18 mouse cellular contexts compared by ENCODE assay signal in genomic region chr1:162121441-162122200, GRCm38 (mm10).
DNase-seq lines count a peak whose midpoint lies in the region; ATAC-seq and TF ChIP-seq lines count a peak whose summit lies in the region.
"Had no signal": no experiment of that assay in that cellular context is flagged by ENCODE, and none has a peak within 500 bp of the region (broad histone marks: within the 10 kb centered on the region; RNA-seq: fewer than 3 reads in every experiment).

No protein-coding gene starts in this region.

- no peak overlapping the region for H3K4me3 ChIP-seq in forebrain, embryonic 14.5 days (ENCODE audit: low read depth, low read length)
- H3K4me3 ChIP-seq in forebrain, embryonic 10.5 days, result no peak overlapping the region
- H3K4me3 ChIP-seq in lung, embryonic 15.5 days, result no peak overlapping the region
- H3K4me3 ChIP-seq in lung, adult 2 months (replicated peaks; ENCODE audit: extremely low read depth, low read depth, low read length), result no peak overlapping the region
- no peak overlapping the region for H3K4me3 ChIP-seq in embryonic facial prominence, embryonic 14.5 days (ENCODE audit: low read depth, low read length)
- no peak overlapping the region for H3K4me3 ChIP-seq in limb, embryonic 15.5 days
- H3K4me3 ChIP-seq: heart, embryonic 15.5 days; hindbrain, embryonic 10.5 days; layer of hippocampus, adult 2 months; liver, embryonic 12.5 days; midbrain, embryonic 12.5 days had no signal

- TF ChIP-seq POLR2A in lung, adult 2 months (IDR thresholded peaks at IDR 0.05; ENCODE audit: borderline replicate concordance, extremely low read depth, low read depth, low read length), result no peak

- no peaks in the 10 kb centered on the region for H3K4me1 ChIP-seq in forebrain, embryonic 14.5 days (ENCODE audit: control insufficient read depth, insufficient read depth, low read length)
- H3K4me1 ChIP-seq in forebrain, embryonic 10.5 days, result peaks cover 19% of the 10 kb centered on the region
- peaks cover 13% of the 10 kb centered on the region for H3K4me1 ChIP-seq in lung, embryonic 15.5 days
- no peaks in the 10 kb centered on the region for H3K4me1 ChIP-seq in lung, adult 2 months (ENCODE audit: control insufficient read depth, insufficient read depth, low read length)
- peaks cover 16% of the 10 kb centered on the region for H3K4me1 ChIP-seq in embryonic facial prominence, embryonic 14.5 days (ENCODE audit: control insufficient read depth, insufficient read depth, low read length)
- H3K4me1 ChIP-seq in limb, embryonic 15.5 days, result peaks cover 16% of the 10 kb centered on the region; the same call in 1 of the 2 replicates
- H3K4me1 ChIP-seq: liver, embryonic 12.5 days had no signal

- TF ChIP-seq CTCF in lung, adult 2 months (IDR thresholded peaks at IDR 0.05; ENCODE audit: insufficient read depth, low read length), result no peak

- WGBS in forebrain, embryonic 14.5 days, result 38% methylated on average over 7 of the region's 7 CpGs
- 78% methylated on average over 7 of the region's 7 CpGs for WGBS in forebrain, embryonic 10.5 days
- 42% methylated on average over 7 of the region's 7 CpGs for WGBS in lung, embryonic 15.5 days
- 71% methylated on average over 7 of the region's 7 CpGs for WGBS in lung, adult 2 months
- 60% methylated on average over 7 of the region's 7 CpGs for WGBS in embryonic facial prominence, embryonic 14.5 days
- 29% methylated on average over 7 of the region's 7 CpGs for WGBS in limb, embryonic 15.5 days

- H3K9me3 ChIP-seq in forebrain, embryonic 14.5 days (replicated peaks; ENCODE audit: control insufficient read depth, low read length), result no peaks in the 10 kb centered on the region
- H3K9me3 ChIP-seq in forebrain, embryonic 10.5 days, result no peaks in the 10 kb centered on the region
- H3K9me3 ChIP-seq in lung, embryonic 15.5 days, result no peaks in the 10 kb centered on the region
- no peaks in the 10 kb centered on the region for H3K9me3 ChIP-seq in embryonic facial prominence, embryonic 14.5 days (ENCODE audit: control insufficient read depth, low read length)
- H3K9me3 ChIP-seq in limb, embryonic 15.5 days, result no peaks in the 10 kb centered on the region
- H3K9me3 ChIP-seq: heart, embryonic 15.5 days; hindbrain, embryonic 10.5 days; liver, embryonic 12.5 days; midbrain, embryonic 12.5 days had no signal

- ATAC-seq in forebrain, embryonic 14.5 days, result peak; percentile 55
- ATAC-seq in lung, embryonic 15.5 days (ENCODE audit: borderline replicate concordance, extremely low read depth, low FRiP score, low TSS enrichment), result peak; percentile 82
- ATAC-seq in embryonic facial prominence, embryonic 14.5 days (ENCODE audit: low read depth), result no peak
- no peak for ATAC-seq in limb, embryonic 15.5 days (ENCODE audit: insufficient number of reproducible peaks, low FRiP score, low TSS enrichment, low read depth)
- ATAC-seq: inflammation-experienced regulatory T-cells, adult 6 months; liver, embryonic 12.5 days had no signal

- no peaks in the 10 kb centered on the region for H3K36me3 ChIP-seq in forebrain, embryonic 14.5 days (ENCODE audit: control insufficient read depth, insufficient read depth, low read length)
- no peaks in the 10 kb centered on the region for H3K36me3 ChIP-seq in forebrain, embryonic 10.5 days (replicated peaks)
- H3K36me3 ChIP-seq in lung, embryonic 15.5 days, result no peaks in the 10 kb centered on the region
- no peaks in the 10 kb centered on the region for H3K36me3 ChIP-seq in embryonic facial prominence, embryonic 14.5 days (ENCODE audit: control insufficient read depth, insufficient read depth, low read length)
- no peaks in the 10 kb centered on the region for H3K36me3 ChIP-seq in limb, embryonic 15.5 days
- H3K36me3 ChIP-seq: heart, embryonic 15.5 days; hindbrain, embryonic 10.5 days; liver, embryonic 12.5 days; midbrain, embryonic 12.5 days had no signal

- no peaks in the 10 kb centered on the region for H3K27me3 ChIP-seq in forebrain, embryonic 14.5 days (replicated peaks; ENCODE audit: control insufficient read depth, insufficient read depth, low read length)
- H3K27me3 ChIP-seq in forebrain, embryonic 10.5 days (ENCODE audit: poor library complexity, severe bottlenecking), result no peaks in the 10 kb centered on the region
- H3K27me3 ChIP-seq in lung, embryonic 15.5 days, result no peaks in the 10 kb centered on the region
- no peaks in the 10 kb centered on the region for H3K27me3 ChIP-seq in embryonic facial prominence, embryonic 14.5 days (replicated peaks; ENCODE audit: control insufficient read depth, insufficient read depth, low read length)
- H3K27me3 ChIP-seq in limb, embryonic 15.5 days, result no peaks in the 10 kb centered on the region
- H3K27me3 ChIP-seq: heart, embryonic 15.5 days; liver, embryonic 12.5 days; midbrain, embryonic 12.5 days had no signal

- no peak for DNase-seq in forebrain, embryonic 14.5 days (ENCODE audit: low spot score)
- DNase-seq in forebrain, embryonic 10.5 days (ENCODE audit: extremely low spot score, low spot score), result no peak
- DNase-seq in lung, adult 2 months, result no peak
- DNase-seq in embryonic facial prominence, embryonic 14.5 days (ENCODE audit: low spot score), result peak; percentile 54
- DNase-seq in cerebellum, adult 9-10 months, result no peak
- no peak for DNase-seq in cerebellum, postnatal 10 days
- DNase-seq: cerebellum, adult 11 months; heart, adult 18-20 months; lung, postnatal 4 days; right cerebral cortex, postnatal 14 days had no signal

- no peak overlapping the region for H3K4me2 ChIP-seq in forebrain, embryonic 14.5 days (ENCODE audit: low read length)
- H3K4me2 ChIP-seq in lung, embryonic 15.5 days, result no peak overlapping the region
- no peak overlapping the region for H3K4me2 ChIP-seq in embryonic facial prominence, embryonic 14.5 days (ENCODE audit: low read depth, low read length)
- no peak overlapping the region for H3K4me2 ChIP-seq in limb, embryonic 15.5 days
- H3K4me2 ChIP-seq: heart, embryonic 15.5 days; liver, embryonic 12.5 days; midbrain, embryonic 12.5 days had no signal

- no peak overlapping the region for H3K9ac ChIP-seq in forebrain, embryonic 14.5 days (ENCODE audit: low read length)
- H3K9ac ChIP-seq in lung, embryonic 15.5 days, result no peak overlapping the region
- H3K9ac ChIP-seq in embryonic facial prominence, embryonic 14.5 days (ENCODE audit: low read depth, low read length), result no peak overlapping the region
- H3K9ac ChIP-seq in limb, embryonic 15.5 days, result no peak overlapping the region
- H3K9ac ChIP-seq: heart, embryonic 15.5 days; liver, embryonic 12.5 days; midbrain, embryonic 12.5 days had no signal

- no peak overlapping the region for H3K27ac ChIP-seq in forebrain, embryonic 14.5 days (ENCODE audit: low read depth, low read length)
- no peak overlapping the region for H3K27ac ChIP-seq in forebrain, embryonic 10.5 days
- peak overlapping the region; percentile 71 for H3K27ac ChIP-seq in lung, embryonic 15.5 days
- peak overlapping the region; percentile 81 for H3K27ac ChIP-seq in embryonic facial prominence, embryonic 14.5 days (replicated peaks; ENCODE audit: low read depth, low read length)
- H3K27ac ChIP-seq in limb, embryonic 15.5 days, result peak overlapping the region; percentile 72
- H3K27ac ChIP-seq: heart, embryonic 15.5 days; hindbrain, embryonic 10.5 days; layer of hippocampus, adult 2 months; liver, embryonic 12.5 days; midbrain, embryonic 12.5 days had no signal

Comparison
In these comparisons a context has a peak if more than half of its experiments do, and no peak if none do; other contexts are left out.
1. ATAC-seq: peak in forebrain, embryonic 14.5 days (single experiment) and lung, embryonic 15.5 days (single experiment); none in embryonic facial prominence, embryonic 14.5 days (single experiment) and limb, embryonic 15.5 days (single experiment).
2. H3K27ac ChIP-seq: peak in lung, embryonic 15.5 days (single experiment), embryonic facial prominence, embryonic 14.5 days (single experiment) and limb, embryonic 15.5 days (single experiment); none in forebrain, embryonic 14.5 days (single experiment) and forebrain, embryonic 10.5 days (single experiment).